Mouse (Mus musculus) heart, adult 2 months (tissue): ENCODE measurements around the gene Bloc1s6. TPM values are rescaled to one million over a fixed set of nuclear protein-coding genes. Genes with fewer than 3 reads are reported as not detected.

ENCODE experiments used
- DNase-seq, 2 experiments: peaks; one replicate each; pipeline ENCODE4 v3.0.0; 2021
- H3K27ac ChIP-seq: fragments of 200-600 bp; 2 replicates; pipeline ENCODE4 v1.8.1; 2022
- H3K27me3 ChIP-seq: fragments of 200-500 bp; 2 replicates; pipeline ENCODE4 v1.6.1; 2012; ENCODE audit warnings: mild to moderate bottlenecking, low read length, inconsistent platforms, mixed read lengths; ENCODE audit not compliant: control insufficient read depth, insufficient read depth
- H3K36me3 ChIP-seq: fragments of 200-500 bp; 2 replicates; pipeline ENCODE4 v1.6.1; 2012; ENCODE audit warnings: low read length, inconsistent platforms; ENCODE audit not compliant: control insufficient read depth, insufficient read depth
- H3K4me1 ChIP-seq: fragments of 200-500 bp; 2 replicates; pipeline ENCODE4 v1.6.1; 2011; ENCODE audit warnings: low read length; ENCODE audit not compliant: control insufficient read depth, insufficient read depth
- H3K4me3 ChIP-seq: fragments of 200-600 bp; 2 replicates; pipeline ENCODE4 v1.8.1; 2022
- H3K79me2 ChIP-seq: fragments of 200-500 bp; replicated peaks from 2 replicates; pipeline ENCODE4 v1.6.1; 2012; ENCODE audit warnings: mild to moderate bottlenecking, inconsistent platforms, low read length, moderate library complexity, mixed read lengths; ENCODE audit not compliant: control insufficient read depth, insufficient read depth
- H3K9ac ChIP-seq: fragments of 200-500 bp; 2 replicates; pipeline ENCODE4 v1.6.1; 2012; ENCODE audit warnings: low read depth, mild to moderate bottlenecking, control low read depth, inconsistent platforms, low read length, mixed read lengths
- CTCF ChIP-seq: fragments of 200-600 bp; IDR thresholded peaks from 2 replicates; pipeline ENCODE4 v1.8.1; 2022; ENCODE audit warnings: antibody characterized with exemption, mild to moderate bottlenecking, moderate library complexity
- EP300 ChIP-seq: fragments of 200-500 bp; IDR thresholded peaks from 2 replicates; pipeline ENCODE4 v1.6.1; 2011; ENCODE audit warnings: low read depth, low read length, control low read depth; ENCODE audit not compliant: insufficient read depth
- POLR2A ChIP-seq: fragments of 200-500 bp; IDR thresholded peaks from 2 replicates; pipeline ENCODE4 v1.6.1; 2011; ENCODE audit warnings: mild to moderate bottlenecking, low read depth, low read length, control low read depth; ENCODE audit not compliant: insufficient read depth
- WGBS: fragments of 180-500 bp; shearing (Covaris S2); methylation state at CpG from one replicate; pipeline ENCODE4 v1.1.7; 2018; 5-methylcytosine and 5-hydroxymethylcytosine counted together
- intact Hi-C: fragments of 180-260 bp; cut with DNase I; formaldehyde crosslinking; loops from one replicate; pipeline ENCODE4 v1.15.1; 2025
- polyA plus RNA-seq: library from polyadenylated mRNA; depleted of rRNA; stranded (reverse); fragments of >200 nt; gene quantifications from 2 replicates; pipeline ENCODE4 v1.2.3, GENCODE M21; 2012; rRNA removed
- total RNA-seq, 2 experiments: library from RNA; stranded (reverse); gene quantifications; 2 replicates each; pipeline ENCODE4 v1.2.3; 2021

Gene Bloc1s6
- total and polyA plus RNA-seq, 3 experiments: 26.0 to 29.9 (median 26.7) TPM

GRCm38 (mm10) chr2:122789311-122789710 is 51.0 kb downstream of the Bloc1s6 start:
- Histone ChIP-seq H3K27me3 (no peaks in the 10 kb centered on the region), H3K4me1 (no peaks in the 10 kb centered on the region), H3K9ac (no peak overlapping the region), H3K36me3 (peaks cover 4% of the 10 kb centered on the region), H3K79me2 (no peaks in the 10 kb centered on the region), H3K27ac (no peak overlapping the region), H3K4me3 (no peak overlapping the region)
- intact Hi-C loops: no loop called here
- TF ChIP-seq CTCF: no peak
- TF ChIP-seq POLR2A: no peak
- no peak for TF ChIP-seq EP300
- 80% methylated on average over 7 of the region's 7 CpGs for WGBS
- no peak for DNase-seq

GRCm38 (mm10) chr2:122789730-122790129 is 51.4 kb downstream of the Bloc1s6 start:
- Histone ChIP-seq H3K36me3 (peaks cover 4% of the 10 kb centered on the region), H3K27me3 (no peaks in the 10 kb centered on the region), H3K27ac (no peak overlapping the region), H3K79me2 (no peaks in the 10 kb centered on the region), H3K4me1 (no peaks in the 10 kb centered on the region), H3K4me3 (no peak overlapping the region), H3K9ac (no peak overlapping the region)
- intact Hi-C loops: no loop called here
- TF ChIP-seq EP300 (no peak), CTCF (no peak), POLR2A (no peak)
- DNase-seq: no peak
- WGBS: 73% methylated on average over 6 of the region's 6 CpGs

Other genes starting within 250 kb of the Bloc1s6 start
- gene Gatm, start 127.2 kb upstream of the Bloc1s6 start, total RNA-seq: 1 to 10 TPM; 3.1 to 3.3 TPM
- gene Gatm, start 127.2 kb upstream of the Bloc1s6 start, polyA plus RNA-seq: 4.4 and 4.7 TPM in 2 replicates
- under 1 TPM; 0.36 to 0.44 TPM for gene AA467197, start 101.5 kb upstream of the Bloc1s6 start, total RNA-seq
- gene AA467197, start 101.5 kb upstream of the Bloc1s6 start, polyA plus RNA-seq: 0.38 TPM in 1 of 2 replicates, not detected in the other
- gene Slc30a4, start 35.8 kb upstream of the Bloc1s6 start, total RNA-seq: 1 to 10 TPM; 7.9 to 9.2 TPM
- gene Slc30a4, start 35.8 kb upstream of the Bloc1s6 start, polyA plus RNA-seq: 3.2 and 6.9 TPM in 2 replicates
- 10 to 100 TPM; 35.0 to 43.1 TPM for gene Sqor, start 26.7 kb downstream of the Bloc1s6 start, total RNA-seq
- gene Sqor, start 26.7 kb downstream of the Bloc1s6 start, polyA plus RNA-seq: 29.3 and 43.4 TPM in 2 replicates